Mouse (Mus musculus) E14TG2a.4 (cell line): Measurements from ENCODE around the gene Gm10198.

Experiments used
- CTCF ChIP-seq: conservative IDR thresholded peaks from 2 replicates; pipeline ENCODE4 v1.5.1; 2014; ENCODE audit warnings: low read length
- POU5F1 ChIP-seq: IDR thresholded peaks from 2 replicates; pipeline ENCODE4 v1.6.1; 2014; ENCODE audit warnings: low read length, borderline replicate concordance

- TF ChIP-seq CTCF (no peak), POU5F1 (no peak)
Measured at GRCm38 (mm10) chr13:111622425-111622824, 29.8 kb downstream of the Gm10198 start.
